Mouse (Mus musculus) limb, embryonic 14.5 days (tissue): ENCODE results near the gene Lgr5. TPM values are rescaled to one million over a fixed set of nuclear protein-coding genes. Genes with fewer than 3 reads are reported as not detected.

Experiments used
- ATAC-seq: fragments of 200-750 bp; cut with Nextera tagmentation; 2 replicates; pipeline ENCODE4 v1.8.0; 2017; ENCODE audit warnings: low read depth, moderate number of reproducible peaks, moderate TSS enrichment; ENCODE audit not compliant: low FRiP score
- DNase-seq: peaks from one replicate; pipeline ENCODE4 v3.0.0-alpha.2; 2015; ENCODE audit warnings: low spot score
- H3K27ac ChIP-seq: fragments of 300-500 bp; sonication (generic); replicated peaks from 2 replicates; pipeline ENCODE4 v1.5.1; 2014; ENCODE audit warnings: low read depth, mild to moderate bottlenecking, low read length, moderate library complexity, mixed read lengths
- H3K27me3 ChIP-seq: fragments of 300-500 bp; sonication (generic); 2 replicates; pipeline ENCODE4 v1.6.1; 2014; ENCODE audit warnings: low read length, mixed read lengths; ENCODE audit not compliant: control insufficient read depth, insufficient read depth
- H3K36me3 ChIP-seq: fragments of 300-500 bp; sonication (generic); 2 replicates; pipeline ENCODE4 v1.6.1; 2014; ENCODE audit warnings: mild to moderate bottlenecking, low read length, moderate library complexity, mixed read lengths; ENCODE audit not compliant: control insufficient read depth, insufficient read depth
- H3K4me1 ChIP-seq: fragments of 300-500 bp; sonication (generic); 2 replicates; pipeline ENCODE4 v1.6.1; 2014; ENCODE audit warnings: antibody characterized with exemption, low read length, mixed read lengths; ENCODE audit not compliant: control insufficient read depth, insufficient read depth
- H3K4me2 ChIP-seq: fragments of 300-500 bp; sonication (generic); replicated peaks from 2 replicates; pipeline ENCODE4 v1.6.1; 2014; ENCODE audit warnings: low read depth, mild to moderate bottlenecking, low read length, moderate library complexity; ENCODE audit not compliant: severe bottlenecking
- H3K4me3 ChIP-seq: fragments of 300-500 bp; sonication (generic); replicated peaks from 2 replicates; pipeline ENCODE4 v1.5.1; 2014; ENCODE audit warnings: low read length
- H3K9ac ChIP-seq: fragments of 300-500 bp; sonication (generic); 2 replicates; pipeline ENCODE4 v1.6.1; 2014; ENCODE audit warnings: mild to moderate bottlenecking, low read depth, low read length, moderate library complexity; ENCODE audit not compliant: severe bottlenecking
- H3K9me3 ChIP-seq: fragments of 300-500 bp; sonication (generic); 2 replicates; pipeline ENCODE4 v1.6.1; 2016; ENCODE audit warnings: low read length; ENCODE audit not compliant: control insufficient read depth
- POLR2A ChIP-seq: fragments of 200-500 bp; IDR thresholded peaks from 2 replicates; pipeline ENCODE4 v1.8.0; 2012; ENCODE audit warnings: inconsistent platforms, mild to moderate bottlenecking, moderate library complexity, borderline replicate concordance; ENCODE audit not compliant: insufficient read depth, insufficient read length; ENCODE audit errors: extremely low read depth
- WGBS: fragments of 180-500 bp; shearing (Covaris S2); extraction: QIAGEN DNeasy Blood & Tissue Kit; methylation state at CpG from one replicate; pipeline ENCODE4 v1.1.7; 2014; 5-methylcytosine and 5-hydroxymethylcytosine counted together
- polyA plus RNA-seq, 2 experiments: library from polyadenylated mRNA; depleted of rRNA in 1 of 2; stranded (reverse) in 1 of 2; unstranded in 1 of 2; fragments of >200 nt; fragmentation: Nextera tagmentation in 1 of 2; extraction: Ambion mirVana in 1 of 2; gene quantifications; 2 replicates each; pipeline versions ENCODE4 v1.2.1 to v1.2.3; 2012 to 2014

Lgr5 gene
- polyA plus RNA-seq, 2 experiments: 9.6 to 12.2 TPM

- no peaks in the 10 kb centered on the region for H3K27me3 ChIP-seq
- WGBS: 29% methylated on average over 12 of the region's 12 CpGs
- H3K4me2 ChIP-seq: no peak overlapping the region
- peaks cover 4% of the 10 kb centered on the region; the same call in 1 of the 2 replicates for H3K4me1 ChIP-seq
- H3K27ac ChIP-seq: no peak overlapping the region
- no peak for DNase-seq
- no peak for ATAC-seq
- no peaks in the 10 kb centered on the region for H3K9me3 ChIP-seq
- no peak overlapping the region for H3K4me3 ChIP-seq
- H3K36me3 ChIP-seq: no peaks in the 10 kb centered on the region
- no peak overlapping the region for H3K9ac ChIP-seq
- TF ChIP-seq POLR2A: no peak
These were observed 30.8 kb downstream of the Lgr5 start for GRCm38 (mm10) chr10:115556738-115557242.

DNA sequence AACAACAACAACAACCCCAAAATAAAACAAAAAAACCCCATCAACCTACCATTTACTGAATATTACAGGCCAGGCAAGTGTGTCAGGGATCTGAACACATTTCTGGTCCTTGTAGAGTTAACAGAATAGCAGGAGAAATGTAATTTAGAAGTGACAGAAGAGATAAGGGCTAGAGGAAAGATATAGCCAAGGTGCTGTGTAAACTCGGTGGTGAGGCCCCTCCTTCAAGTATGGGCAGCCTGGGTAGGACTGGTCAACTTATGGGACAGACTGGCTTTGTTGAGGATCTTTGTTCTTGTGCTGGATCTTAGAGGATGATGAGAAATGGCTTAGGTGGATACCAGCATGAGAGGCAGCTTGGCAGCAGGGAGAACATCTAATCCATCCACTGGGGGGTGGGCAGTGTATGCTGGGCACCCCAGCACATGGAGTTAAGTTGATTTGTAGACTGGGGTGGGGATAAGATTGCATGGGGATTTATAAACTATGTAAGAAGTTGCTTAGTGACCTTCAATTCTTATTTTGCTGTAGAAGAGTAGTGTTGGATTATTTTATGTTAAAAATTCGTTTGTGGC lies 32.3 kb downstream of the Lgr5 start:
- DNase-seq (no peak), ATAC-seq (no peak)
- 45% methylated on average over 2 of the region's 2 CpGs for WGBS
- Histone ChIP-seq H3K9ac (no peak overlapping the region), H3K27ac (no peak overlapping the region), H3K36me3 (no peaks in the 10 kb centered on the region), H3K4me2 (no peak overlapping the region), H3K4me3 (no peak overlapping the region), H3K4me1 (peaks cover 4% of the 10 kb centered on the region; the same call in 1 of the 2 replicates), H3K9me3 (no peaks in the 10 kb centered on the region), H3K27me3 (no peaks in the 10 kb centered on the region)
- TF ChIP-seq POLR2A: no peak

DNA sequence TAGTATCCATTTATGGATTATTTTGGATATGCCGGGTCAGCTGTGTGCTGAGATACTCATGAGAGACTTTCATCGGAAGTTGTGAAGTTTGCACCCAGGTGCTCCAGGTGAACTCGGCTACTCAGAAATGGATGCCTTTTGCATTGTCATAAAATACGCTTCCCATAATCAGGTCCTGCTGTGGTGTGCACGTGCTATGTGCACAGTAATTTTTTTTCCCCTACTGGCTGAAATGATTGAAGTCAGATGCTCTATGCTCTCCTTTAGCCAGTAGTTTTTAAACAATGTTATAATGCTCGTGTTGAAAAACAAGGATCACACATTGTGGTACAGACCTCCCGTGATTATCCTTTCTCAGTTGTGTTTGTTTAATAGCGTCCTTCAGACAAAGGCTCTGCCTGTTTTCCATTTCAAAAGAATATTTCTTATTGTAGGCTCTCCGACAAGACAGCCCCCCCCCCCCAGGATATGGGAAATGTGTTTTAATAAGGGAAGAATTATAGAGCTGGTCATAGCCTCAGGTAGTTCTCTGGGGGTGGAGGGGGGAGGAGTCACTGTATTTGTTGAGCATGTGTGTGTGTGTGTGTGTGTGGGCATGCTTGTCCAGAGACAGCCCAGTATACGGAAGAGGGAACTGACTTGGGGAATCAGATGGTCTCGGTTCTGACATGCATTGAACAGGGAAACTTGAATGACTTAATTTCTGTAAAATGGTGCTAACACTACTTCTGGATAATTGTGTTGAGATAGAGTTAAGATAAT lies 34.0 kb downstream of the Lgr5 start:
- ATAC-seq: no peak
- H3K4me2 ChIP-seq: no peak overlapping the region
- WGBS: 39% methylated on average over 11 of the region's 11 CpGs
- H3K4me1 ChIP-seq: peaks cover 4% of the 10 kb centered on the region
- no peak for DNase-seq
- no peaks in the 10 kb centered on the region for H3K36me3 ChIP-seq
- no peaks in the 10 kb centered on the region for H3K9me3 ChIP-seq
- no peak overlapping the region for H3K27ac ChIP-seq
- H3K27me3 ChIP-seq: no peaks in the 10 kb centered on the region
- no peak for TF ChIP-seq POLR2A
- no peak overlapping the region for H3K4me3 ChIP-seq
- no peak overlapping the region for H3K9ac ChIP-seq

DNA sequence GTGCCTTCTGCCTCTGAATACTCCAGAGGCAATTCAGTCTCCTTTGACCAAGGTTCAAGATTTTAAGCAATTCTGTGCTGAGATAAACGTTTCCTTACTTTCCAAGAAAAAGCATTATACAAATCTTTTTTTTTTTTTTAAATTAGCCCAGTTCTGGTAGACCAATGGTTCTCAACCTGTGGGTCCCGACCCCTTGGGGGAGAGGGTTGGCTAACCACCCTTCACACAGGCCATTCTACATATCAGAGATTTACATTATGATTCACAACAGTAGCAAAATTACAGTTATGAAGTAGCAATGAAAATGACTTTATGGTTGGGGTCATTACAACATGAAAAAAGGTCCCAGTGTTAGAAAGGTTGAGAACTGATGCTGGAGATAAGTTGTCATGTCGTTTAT lies 36.5 kb downstream of the Lgr5 start:
- TF ChIP-seq POLR2A: no peak
- Histone ChIP-seq H3K9ac (no peak overlapping the region), H3K4me2 (no peak overlapping the region), H3K27me3 (no peaks in the 10 kb centered on the region), H3K9me3 (no peaks in the 10 kb centered on the region), H3K4me1 (no peaks in the 10 kb centered on the region; the same call in 1 of the 2 replicates), H3K4me3 (no peak overlapping the region), H3K27ac (no peak overlapping the region), H3K36me3 (no peaks in the 10 kb centered on the region)
- DNase-seq: no peak
- 81% methylated on average over 3 of the region's 3 CpGs for WGBS
- ATAC-seq: no peak

DNA sequence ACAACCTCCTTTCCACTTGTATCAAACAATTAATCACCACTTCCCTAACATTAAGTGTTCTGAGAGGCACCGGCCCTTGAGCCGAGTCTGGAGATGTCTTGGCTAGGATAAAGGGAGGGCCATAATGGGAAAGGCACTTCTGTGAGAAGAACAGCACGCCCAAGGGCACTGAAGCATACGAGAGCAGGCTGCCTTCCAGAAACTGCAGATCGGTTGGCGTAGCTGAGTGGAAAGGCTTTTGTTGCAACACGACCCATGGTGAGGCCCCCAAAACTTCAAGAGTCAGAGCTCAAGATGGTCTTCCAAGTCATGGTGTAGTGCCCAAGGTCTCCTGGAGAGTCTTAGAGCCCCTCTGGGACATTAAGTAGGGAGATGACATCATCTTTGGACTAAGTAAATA lies 37.3 kb downstream of the Lgr5 start:
- no peak overlapping the region for H3K27ac ChIP-seq
- no peaks in the 10 kb centered on the region for H3K9me3 ChIP-seq
- no peak overlapping the region for H3K4me2 ChIP-seq
- H3K4me1 ChIP-seq: no peaks in the 10 kb centered on the region; the same call in 1 of the 2 replicates
- H3K4me3 ChIP-seq: no peak overlapping the region
- H3K36me3 ChIP-seq: no peaks in the 10 kb centered on the region
- DNase-seq: no peak
- WGBS: 71% methylated on average over 7 of the region's 7 CpGs
- no peak overlapping the region for H3K9ac ChIP-seq
- H3K27me3 ChIP-seq: no peaks in the 10 kb centered on the region
- no peak for ATAC-seq
- no peak for TF ChIP-seq POLR2A
